Mouse (Mus musculus) lung, postnatal 25 days (tissue): ENCODE measurements at regions not wholly inside any gene's neighbourhood (a gene's known extent, or its start where the extent isn't known, plus 50 kb on each side); places are given as distances from the start of the nearest gene placed in this dataset.
"Not testable (repeated sequence)": the region's sequence is repeated elsewhere in the genome, so short reads cannot be mapped to it uniquely, and the experiment has no call there.

Experiments
- DNase-seq: peaks from one replicate; pipeline ENCODE4 v3.0.0; 2022; ENCODE audit warnings: low spot score

- DNase-seq, result no peak
These were observed 313.7 kb downstream of the Arl4a start for GRCm38 (mm10) chr12:39724172-39724571.

GRCm38 (mm10) chr12:39715120-39715519 is 322.7 kb downstream of the Arl4a start:
- DNase-seq, result no peak

- no peak for DNase-seq
These were observed 323.5 kb downstream of the Arl4a start for GRCm38 (mm10) chr12:39714169-39714794.

DNA sequence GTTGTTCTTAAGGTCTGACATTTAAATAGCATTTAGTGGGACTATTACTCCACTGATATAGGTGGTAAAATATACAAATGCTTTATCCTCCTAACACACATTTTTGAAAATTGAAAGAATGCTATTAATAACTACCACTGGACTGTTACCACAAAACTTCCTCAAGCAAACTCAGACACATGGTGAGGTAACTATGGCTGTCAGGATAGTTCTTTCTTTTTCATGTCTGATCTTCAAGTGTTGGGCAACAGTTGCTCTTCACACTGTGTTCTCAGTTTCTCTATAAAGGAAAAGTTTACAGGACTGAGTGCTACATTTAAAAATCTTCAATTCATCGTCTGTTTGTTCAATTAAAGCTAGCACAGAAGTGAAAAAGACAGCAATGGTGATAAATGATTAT is 326.0 kb downstream of the Arl4a start:
- no peak for DNase-seq

- DNase-seq, result no peak
These were observed 328.0 kb downstream of the Arl4a start for GRCm38 (mm10) chr12:39709850-39710249.

DNA sequence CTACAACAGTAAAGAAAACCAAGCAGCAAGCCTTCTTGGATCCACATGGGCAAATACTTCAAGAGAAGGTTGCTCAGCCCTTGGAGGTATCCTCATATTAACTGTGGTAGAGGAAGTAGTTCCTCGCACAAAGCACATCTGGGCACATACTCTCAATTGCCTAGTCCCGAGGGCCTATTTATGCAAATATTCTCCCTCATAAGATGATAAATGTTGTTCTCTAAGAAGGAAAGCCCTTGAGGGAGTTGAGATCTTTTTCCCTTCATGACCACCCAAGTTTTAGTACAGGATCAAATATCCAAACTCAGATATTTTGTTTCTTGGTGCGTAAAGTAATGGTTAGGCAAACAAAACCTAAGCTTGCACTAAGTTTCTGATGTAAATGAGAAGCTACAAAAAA is 340.6 kb downstream of the Arl4a start:
- DNase-seq, result no peak

GRCm38 (mm10) chr12:39695322-39695721 is 342.5 kb downstream of the Arl4a start:
- DNase-seq, result no peak

GRCm38 (mm10) chr12:39692043-39692442 is 345.8 kb downstream of the Arl4a start:
- DNase-seq, result no peak

- DNase-seq, result no peak
These were observed 352.4 kb downstream of the Arl4a start for GRCm38 (mm10) chr12:39685399-39685798.

DNA sequence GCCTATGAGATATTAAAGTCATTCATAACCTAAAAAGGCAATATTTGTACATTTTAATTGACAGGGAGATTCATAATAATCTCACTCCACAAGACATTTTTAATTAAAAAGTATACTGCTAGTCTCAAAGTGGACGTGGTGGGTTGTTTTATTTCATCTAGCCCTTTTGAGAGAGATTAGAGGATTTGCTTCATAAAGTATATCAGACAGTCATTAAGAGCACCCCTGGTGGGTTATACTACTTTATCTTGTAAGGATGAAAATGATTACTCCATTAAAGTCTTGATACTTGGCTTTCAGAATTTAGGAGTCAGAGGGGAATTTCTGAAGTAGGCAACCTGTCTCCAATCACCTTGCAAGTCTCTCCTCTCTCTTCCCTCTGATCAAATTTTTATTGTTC is 355.7 kb downstream of the Arl4a start:
- no peak for DNase-seq

DNA sequence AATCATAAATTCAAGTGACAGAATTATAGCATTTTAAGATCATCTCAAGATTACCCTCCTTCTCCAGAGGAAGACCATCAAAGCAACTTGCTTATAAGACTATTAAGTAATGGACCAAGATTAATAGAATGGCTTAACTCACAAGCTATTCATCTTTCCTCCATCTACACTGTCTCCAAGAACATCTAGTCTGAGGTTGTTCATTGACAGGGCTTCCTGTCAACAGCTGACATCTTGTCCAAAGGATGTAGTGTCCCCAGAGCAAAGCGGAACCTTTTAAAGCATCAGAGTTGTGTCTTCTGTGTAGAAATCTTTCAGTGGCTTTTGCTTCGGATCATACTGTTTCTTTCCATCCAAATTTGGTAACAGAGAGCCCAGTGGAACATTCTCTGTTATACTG is 362.2 kb downstream of the Arl4a start:
- DNase-seq, result no peak

DNA sequence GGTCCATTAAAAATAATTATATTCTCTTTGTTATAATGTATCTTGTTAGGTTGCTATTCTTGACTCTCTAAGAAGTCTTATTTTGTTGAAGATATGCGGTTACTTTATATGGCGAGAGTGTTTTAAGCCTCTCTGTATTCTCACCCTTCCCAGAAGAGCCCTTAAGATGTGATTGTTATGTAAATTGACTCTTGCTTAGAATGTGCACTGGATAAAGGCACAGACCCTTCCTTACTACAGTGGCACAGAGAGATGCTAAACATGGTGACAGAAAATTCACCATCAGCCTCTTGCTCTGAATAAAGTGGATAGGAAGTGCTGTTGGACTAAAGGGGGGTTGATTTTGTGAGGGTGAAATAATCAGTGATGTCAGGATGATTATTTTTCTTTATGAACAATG is 370.1 kb downstream of the Arl4a start:
- no peak for DNase-seq

- DNase-seq, result peak; percentile 43
These were observed 372.4 kb downstream of the Arl4a start for GRCm38 (mm10) chr12:39665448-39665847.

- no peak for DNase-seq
These were observed 377.4 kb downstream of the Arl4a start for GRCm38 (mm10) chr12:39660420-39660819.

DNA sequence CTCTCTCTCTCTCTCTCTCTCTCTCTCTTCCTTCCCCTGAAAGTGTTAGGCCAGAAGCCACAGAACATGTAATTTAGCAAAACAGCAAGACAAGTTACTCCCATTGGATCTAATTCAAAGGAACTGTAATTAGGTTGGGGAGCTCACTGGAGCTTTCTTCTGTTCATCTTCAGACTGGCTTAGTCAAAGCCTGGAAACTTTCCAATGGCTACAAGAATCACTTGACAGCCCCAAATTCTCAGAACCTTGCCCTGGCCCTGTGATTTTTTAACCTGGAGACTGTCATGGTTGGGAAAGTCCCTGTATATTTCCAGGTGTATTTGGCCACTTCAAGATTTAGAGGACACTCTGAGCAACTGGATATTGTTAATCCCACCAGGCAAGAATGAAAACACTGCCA is 381.2 kb downstream of the Arl4a start:
- no peak for DNase-seq

GRCm38 (mm10) chr12:39648952-39649351 is 388.9 kb downstream of the Arl4a start:
- no peak for DNase-seq

- no peak for DNase-seq
These were observed 391.3 kb downstream of the Arl4a start for GRCm38 (mm10) chr12:39646556-39646955.

GRCm38 (mm10) chr12:39645581-39645980 is 392.2 kb downstream of the Arl4a start:
- no peak for DNase-seq

DNA sequence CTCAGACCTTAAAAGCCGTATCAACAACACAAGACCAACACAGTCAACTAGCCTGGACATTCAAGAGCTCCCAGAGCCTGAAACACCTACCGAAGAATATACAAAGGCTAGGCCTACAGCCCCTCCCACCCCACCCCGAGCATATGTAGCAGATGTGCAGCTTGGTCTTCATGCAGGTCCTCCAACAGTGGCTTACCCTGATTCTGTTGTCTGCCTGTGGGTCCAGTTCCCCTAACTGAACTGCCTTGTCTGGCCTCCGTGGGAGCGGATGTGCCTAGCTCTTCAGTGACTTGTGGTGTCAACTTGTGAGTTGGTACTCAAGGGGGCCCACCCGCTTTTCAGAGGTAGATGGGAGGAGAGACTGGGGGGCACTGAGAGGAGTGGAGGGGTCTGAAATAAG is 398.6 kb downstream of the Arl4a start:
- DNase-seq, result no peak

GRCm38 (mm10) chr12:39634337-39634736 is 403.5 kb downstream of the Arl4a start:
- DNase-seq, result no peak

GRCm38 (mm10) chr12:39621266-39621665 is 416.6 kb downstream of the Arl4a start:
- DNase-seq, result no peak

- DNase-seq, result no peak
These were observed 432.5 kb downstream of the Arl4a start for GRCm38 (mm10) chr12:39605289-39605688.

GRCm38 (mm10) chr12:39604723-39605122 is 433.1 kb downstream of the Arl4a start:
- DNase-seq, result no peak

GRCm38 (mm10) chr12:39594726-39595125 is 443.1 kb downstream of the Arl4a start:
- DNase-seq, result no peak

DNA sequence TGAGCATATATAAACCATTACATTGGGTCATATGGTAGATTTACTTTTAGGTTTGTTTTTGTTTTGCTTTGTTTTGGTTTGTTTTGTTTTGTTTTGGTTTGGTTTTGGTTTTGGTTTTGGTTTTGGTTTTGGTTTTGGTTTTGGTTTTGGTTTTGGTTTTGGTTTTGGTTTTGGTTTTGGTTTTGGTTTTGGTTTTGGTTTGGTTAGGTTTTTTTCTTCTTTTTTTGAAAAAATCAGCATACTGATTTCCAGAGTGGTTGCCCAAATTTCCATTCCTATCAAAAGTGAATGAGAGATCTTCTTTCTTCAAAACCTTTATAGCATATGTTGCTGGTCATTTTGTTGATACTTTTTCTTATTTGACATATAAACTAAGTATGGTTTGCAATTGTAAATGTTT is 444.0 kb downstream of the Arl4a start:
- DNase-seq, result not testable (repeated sequence)
